Mouse (Mus musculus) CH12.LX (cell line): ENCODE measurements around the gene Aim2.

Experiments
- CTCF ChIP-seq, 2 experiments: IDR thresholded peaks in 1 of 2; conservative IDR thresholded peaks in 1 of 2; 2 replicates each; pipeline ENCODE4 v1.5.1; 2011 to 2012; ENCODE audit warnings: low read depth in 2 of 2, low read length in 2 of 2, improper control_type of control experiment in 1 of 2, inconsistent platforms in 1 of 2, mild to moderate bottlenecking in 1 of 2, moderate library complexity in 1 of 2
- POLR2A ChIP-seq: IDR thresholded peaks from 2 replicates; pipeline ENCODE4 v1.6.1; 2011; ENCODE audit warnings: low read depth, mild to moderate bottlenecking, improper control_type of control experiment, low read length
- RCOR1 ChIP-seq: conservative IDR thresholded peaks from 2 replicates; pipeline ENCODE4 v1.6.1; 2012; ENCODE audit warnings: low read depth, mild to moderate bottlenecking, inconsistent platforms, low read length, improper control_type of control experiment
- SIN3A ChIP-seq: IDR thresholded peaks from 2 replicates; pipeline ENCODE4 v1.6.1; 2012; ENCODE audit warnings: low read length, improper control_type of control experiment, inconsistent platforms

DNA sequence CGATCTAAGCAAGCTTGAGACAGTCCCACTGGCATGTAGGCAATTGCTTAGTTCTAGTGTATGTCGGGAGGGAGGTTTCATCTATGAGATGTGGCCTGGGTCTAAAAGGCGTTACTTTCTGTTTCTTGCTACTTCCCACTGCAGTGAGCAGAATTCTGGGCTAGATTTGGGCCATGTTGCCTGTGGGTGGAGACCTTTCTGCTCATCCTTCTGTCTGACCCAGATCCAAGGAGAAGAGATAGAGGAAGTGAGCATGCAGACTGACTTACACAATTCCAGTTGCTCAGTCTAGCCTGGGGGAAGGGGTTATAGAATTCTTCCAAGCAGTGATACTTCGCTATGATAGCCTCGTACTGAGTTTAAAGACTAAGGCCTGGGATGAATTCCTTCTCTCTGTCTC lies 101.0 kb downstream of the Aim2 start:
- TF ChIP-seq SIN3A (no peak), POLR2A (no peak), CTCF (conservative IDR thresholded peaks at IDR 0.05 in 1 of 2, IDR thresholded peaks at IDR 0.05 in 1 of 2; ENCODE audit: low read depth in 2 of 2, low read length in 2 of 2) (no peak), RCOR1 (no peak)
